Mouse (Mus musculus): ENCODE results near the gene Zscan2.
"Not testable (repeated sequence)": the region's sequence is repeated elsewhere in the genome, so short reads cannot be mapped to it uniquely, and the experiment has no call there.

Zscan2 gene

DNA sequence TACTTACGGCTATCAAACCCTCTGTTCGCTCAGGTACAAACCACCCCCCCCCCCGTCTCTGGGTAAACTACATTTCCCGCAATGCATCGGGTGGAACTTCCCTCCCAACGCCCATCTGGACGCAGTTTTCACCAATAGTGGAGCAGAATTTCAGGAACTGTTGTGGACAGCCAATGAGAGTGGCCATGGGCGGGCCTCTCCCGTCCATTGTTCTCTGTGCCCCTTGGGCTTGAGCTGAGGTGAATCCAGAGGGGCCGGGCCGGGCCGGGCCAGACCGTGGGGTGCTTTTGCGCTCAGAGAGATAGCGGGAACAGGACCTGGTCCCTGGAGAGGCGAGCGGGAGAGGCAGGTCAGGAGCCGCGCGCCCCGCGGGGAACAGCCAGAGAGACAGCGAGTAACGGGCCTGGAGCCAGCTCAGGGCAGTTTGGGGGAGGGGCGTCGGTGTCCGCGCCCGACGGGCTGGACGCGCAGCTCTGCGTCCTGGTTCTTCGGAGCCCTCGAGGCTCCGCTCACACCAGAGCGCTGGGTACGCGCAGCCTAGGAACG lies at the start of gene Zscan2:
TSS of gene Zscan2 (plus strand) at position 192 of the 546 bp plus-strand sequence.
- peak; percentile 84 to 87 for DNase-seq (ENCODE audit: low spot score in 2 of 2)

DNA sequence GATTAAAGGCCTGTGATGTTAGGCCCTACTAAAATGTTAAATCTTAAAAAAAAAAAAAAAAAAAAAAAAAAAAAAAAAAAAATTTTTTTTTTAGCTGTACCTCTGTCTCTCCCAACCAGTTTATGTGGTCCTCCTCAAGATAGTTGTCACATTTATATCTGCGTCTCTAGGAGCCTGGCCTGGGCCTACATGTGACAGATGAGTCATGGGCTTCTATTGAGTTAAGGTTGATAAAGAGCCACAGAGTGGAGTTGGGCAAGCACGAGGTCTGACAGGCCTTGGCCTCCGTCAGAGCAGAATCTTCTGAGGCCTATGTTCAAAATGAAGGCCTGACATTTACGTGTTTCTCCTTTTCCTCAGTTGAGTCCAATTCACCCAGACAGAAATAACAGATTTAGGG lies 47.3 kb upstream of the Zscan2 start:
- DNase-seq (ENCODE audit: low spot score in 2 of 2) = no peak

DNA sequence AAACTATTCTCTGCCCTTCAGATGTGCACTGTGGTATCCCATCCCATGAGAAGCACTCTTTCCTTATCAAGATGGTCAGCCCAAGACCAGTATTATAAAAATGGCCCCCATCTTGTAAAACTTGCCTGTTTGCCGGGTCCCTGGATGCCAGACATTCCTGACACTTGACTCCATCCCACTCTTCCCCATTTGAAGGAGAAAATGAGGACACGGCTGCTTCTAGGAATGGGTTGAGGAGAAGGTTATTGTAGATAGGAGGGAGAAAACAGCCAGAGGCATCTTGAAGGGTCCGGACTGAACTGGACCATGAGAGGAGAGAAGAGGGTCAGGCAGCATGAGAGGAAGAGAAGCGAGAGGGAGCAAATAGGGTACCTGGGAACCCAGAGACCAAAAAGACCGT lies 44.1 kb upstream of the Zscan2 start:
- DNase-seq (ENCODE audit: low spot score in 2 of 2) = no peak

DNA sequence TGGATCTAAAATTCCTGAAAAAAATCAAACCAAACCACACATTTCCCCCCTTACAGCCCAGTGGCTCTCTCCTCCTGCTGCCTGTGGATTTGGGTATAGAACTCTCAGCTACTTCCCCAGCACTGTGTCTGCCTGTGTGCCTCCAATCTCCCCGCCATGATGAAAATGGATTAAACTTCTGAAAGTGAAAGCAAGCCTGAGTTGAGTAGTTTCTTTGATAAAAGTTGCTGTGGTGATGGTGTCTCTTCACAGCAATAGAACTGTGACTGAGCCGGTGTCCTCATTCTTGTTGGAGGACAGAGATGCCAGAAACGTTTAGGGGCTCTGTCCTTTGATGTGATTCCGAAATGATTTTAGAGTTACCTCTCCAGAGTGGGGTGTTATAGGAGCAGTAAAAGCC lies 39.9 kb upstream of the Zscan2 start:
- DNase-seq (ENCODE audit: low spot score in 2 of 2) = no peak

DNA sequence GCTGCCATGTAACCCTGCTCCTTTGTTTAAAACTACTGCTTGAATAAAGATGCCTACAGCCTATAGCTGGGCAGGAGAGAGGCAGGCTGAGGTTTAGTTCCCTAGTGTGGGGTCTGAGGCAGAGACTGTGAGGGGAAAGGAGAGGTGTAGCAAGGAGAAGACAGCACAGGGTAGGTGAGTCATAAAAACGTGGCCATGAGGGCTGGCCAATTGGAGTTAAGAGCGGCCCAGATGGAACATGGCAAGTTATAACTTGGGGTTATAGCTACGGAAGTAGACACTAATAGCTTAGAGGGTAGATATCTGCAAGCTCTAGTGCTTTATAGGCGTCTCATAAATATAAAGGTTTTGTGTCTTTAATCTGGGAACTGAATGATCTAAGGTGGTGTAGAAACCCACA lies 37.5 kb upstream of the Zscan2 start:
- DNase-seq (ENCODE audit: low spot score in 2 of 2) = no peak

DNA sequence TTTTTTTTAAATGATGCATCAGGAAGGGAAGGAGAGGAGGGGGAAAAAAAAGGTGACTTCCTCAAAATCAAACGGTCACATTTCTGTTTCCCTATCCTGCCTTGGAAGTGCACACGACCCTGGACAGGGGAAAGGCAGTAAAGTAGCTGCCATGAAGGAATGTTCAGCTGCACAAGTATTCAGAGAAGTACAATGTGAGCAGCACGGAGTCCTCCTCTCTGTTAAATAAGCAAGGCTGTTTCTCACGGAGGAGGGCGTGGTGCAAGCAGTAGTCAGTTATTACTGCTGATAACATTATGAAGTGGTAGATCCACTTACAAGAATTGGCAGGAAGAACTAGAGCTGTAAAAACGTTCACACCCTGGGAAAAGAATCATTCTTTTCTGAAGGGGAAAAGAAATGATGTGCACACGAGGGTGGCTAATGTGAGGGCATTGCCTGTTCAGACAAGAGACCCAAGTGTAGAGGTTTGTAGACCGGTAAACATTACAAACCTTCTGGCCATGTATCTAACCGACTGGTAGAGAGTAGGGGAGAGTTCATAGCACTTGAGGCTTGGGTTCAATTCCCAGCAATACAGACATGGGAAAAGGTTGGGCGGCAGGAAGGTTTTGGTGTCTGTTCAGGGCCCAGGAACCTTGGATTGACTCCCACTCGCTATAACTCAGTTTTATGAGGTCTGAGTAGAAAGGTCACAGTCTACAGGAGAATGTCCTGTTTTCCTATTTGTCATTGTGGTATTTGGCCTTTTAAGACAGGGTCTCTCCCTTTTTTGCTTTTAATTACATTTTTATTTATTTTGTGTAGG lies 36.6 kb upstream of the Zscan2 start:
- DNase-seq (ENCODE audit: low spot score in 2 of 2) = no peak

DNA sequence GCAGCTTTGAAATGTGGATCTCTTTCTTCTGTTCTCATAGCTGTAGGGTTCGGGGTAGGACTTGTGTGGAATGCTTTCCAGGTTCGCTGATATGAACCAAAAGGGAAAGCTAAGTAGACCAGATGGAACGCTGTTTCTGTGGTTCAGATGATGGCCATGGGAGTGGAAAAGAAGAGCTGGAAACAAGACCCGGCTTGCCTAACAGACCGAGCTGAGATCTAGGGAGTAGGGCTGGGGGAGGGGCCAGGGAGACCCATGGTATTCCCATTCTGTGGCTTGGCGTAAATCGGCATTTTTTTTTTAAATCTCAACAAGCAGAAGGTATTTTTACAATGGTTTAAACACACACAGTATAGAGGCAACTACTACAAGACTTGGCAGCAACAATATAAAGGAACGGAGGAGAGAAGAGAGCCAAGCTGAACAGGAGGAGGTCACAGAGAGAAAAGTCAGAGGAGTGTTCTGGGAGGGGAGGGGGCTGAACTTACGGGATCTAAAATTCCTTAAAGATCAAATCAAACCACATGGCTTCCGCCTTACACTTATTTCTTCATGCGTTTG lies 34.8 kb upstream of the Zscan2 start, which contains the start of gene Iqgap1:
TSS of gene Iqgap1 (minus strand) at position 132 of the 561 bp plus-strand sequence.
- no peak for DNase-seq (ENCODE audit: low spot score in 2 of 2)

DNA sequence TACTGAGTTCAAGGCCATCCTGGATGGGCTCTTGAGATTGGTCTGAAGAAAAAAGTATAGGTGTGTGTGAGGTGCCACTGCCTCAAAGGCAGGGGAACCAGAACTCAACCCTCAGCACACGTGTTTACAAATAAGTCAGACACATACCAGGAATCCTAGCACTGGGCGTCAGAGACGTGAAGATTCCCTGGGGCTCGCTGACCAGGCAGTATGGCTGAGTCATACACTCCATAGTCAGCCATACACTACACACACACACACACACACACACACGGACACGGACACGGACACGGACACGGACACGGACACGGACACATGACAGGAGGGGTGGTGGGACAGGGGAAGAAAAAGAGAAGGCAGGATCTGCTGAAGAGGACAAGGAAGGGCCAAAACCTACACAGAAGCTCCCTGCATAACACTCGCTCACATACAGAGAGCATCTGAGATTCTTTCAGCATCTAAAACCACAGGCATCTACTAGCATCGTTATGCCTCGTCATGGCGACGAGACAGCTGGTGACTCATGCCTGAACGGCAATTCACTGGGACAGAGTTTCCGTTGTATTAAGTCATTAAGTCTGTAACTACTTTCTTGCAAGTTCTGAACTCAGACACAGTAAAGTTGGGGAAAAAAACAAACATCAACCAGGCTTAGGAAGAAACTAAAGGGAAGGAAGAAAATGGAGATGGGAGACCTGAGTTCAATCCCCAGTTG lies 32.4 kb upstream of the Zscan2 start:
- DNase-seq (ENCODE audit: low spot score in 2 of 2) = no peak

DNA sequence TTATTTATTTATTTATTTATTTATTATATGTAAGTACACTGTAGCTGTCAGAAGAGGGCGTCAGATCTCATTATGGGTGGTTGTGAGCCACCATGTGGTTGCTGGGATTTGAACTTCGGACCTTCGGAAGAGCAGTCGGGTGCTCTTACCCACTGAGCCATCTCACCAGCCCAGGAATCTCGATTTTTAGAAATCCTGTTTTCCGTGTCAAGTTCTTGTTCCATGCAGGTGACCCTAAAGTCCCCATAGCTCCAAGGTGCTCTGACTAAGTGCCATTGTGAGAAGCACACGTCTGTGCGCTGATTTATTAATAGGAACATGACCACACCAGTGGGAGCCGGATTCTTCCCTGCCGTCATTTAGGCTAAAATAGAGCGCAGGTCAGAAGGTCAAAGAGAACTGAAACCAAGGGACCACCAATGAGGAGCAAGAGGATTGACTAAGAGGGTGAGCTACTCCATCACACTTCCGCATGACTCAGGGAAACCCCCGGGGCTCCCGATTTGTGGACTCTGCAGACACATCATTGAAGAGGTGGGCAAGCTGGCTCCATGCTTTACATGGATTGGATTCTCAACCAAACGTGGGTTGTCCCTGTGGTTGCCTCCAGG lies 30.4 kb upstream of the Zscan2 start:
- DNase-seq (ENCODE audit: low spot score in 2 of 2) = no peak

DNA sequence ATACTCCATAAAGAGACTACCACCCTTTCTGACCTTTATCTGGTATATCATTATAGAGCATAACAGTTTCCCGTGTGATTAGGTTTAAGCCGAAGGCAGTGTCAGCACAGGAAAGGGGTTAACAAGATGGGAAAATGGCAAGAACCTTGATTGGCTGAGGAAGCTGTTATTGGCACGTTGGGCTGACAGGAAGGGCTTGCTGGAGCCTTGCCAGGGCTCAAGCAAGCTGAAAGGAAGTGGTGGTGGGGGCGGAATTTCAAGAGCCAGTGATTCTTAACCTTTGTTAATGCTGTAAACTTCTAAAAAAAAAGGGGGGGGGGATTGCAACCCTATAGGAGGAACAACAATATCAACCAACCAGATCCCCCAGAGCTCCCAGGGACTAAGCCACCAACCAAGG lies 28.5 kb upstream of the Zscan2 start:
- DNase-seq (ENCODE audit: low spot score in 2 of 2) = no peak

DNA sequence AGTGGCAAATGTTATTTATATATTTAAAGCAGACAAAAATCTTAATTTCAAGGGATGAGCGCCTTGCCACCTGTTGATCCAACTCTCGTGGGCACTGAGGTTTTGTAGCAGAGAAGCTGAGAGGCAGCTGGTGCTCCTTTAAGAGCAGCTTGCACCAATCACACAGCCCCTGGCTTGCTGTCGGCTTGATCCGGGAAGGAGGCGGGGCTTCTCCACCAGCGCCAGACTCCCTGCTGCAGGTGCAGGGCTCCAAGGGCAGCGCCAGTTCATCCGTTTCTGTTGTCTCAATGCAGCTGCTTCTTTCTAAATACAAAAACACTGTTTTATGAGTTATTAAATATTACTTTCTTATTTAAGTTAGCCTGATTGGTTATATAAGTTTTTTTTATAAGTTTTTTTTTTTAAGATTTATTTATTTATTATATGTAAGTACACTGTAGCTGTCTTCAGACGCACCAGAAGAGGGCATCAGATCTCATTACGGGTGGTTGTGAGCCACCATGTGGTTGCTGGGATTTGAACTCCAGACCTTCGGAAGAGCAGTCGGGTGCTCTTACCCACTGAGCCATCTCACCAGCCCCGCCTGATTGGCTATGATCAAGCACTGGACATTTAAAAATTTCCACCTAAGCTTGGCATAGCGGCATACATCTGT lies 27.6 kb upstream of the Zscan2 start:
- DNase-seq (ENCODE audit: low spot score in 2 of 2) = not testable (repeated sequence)

DNA sequence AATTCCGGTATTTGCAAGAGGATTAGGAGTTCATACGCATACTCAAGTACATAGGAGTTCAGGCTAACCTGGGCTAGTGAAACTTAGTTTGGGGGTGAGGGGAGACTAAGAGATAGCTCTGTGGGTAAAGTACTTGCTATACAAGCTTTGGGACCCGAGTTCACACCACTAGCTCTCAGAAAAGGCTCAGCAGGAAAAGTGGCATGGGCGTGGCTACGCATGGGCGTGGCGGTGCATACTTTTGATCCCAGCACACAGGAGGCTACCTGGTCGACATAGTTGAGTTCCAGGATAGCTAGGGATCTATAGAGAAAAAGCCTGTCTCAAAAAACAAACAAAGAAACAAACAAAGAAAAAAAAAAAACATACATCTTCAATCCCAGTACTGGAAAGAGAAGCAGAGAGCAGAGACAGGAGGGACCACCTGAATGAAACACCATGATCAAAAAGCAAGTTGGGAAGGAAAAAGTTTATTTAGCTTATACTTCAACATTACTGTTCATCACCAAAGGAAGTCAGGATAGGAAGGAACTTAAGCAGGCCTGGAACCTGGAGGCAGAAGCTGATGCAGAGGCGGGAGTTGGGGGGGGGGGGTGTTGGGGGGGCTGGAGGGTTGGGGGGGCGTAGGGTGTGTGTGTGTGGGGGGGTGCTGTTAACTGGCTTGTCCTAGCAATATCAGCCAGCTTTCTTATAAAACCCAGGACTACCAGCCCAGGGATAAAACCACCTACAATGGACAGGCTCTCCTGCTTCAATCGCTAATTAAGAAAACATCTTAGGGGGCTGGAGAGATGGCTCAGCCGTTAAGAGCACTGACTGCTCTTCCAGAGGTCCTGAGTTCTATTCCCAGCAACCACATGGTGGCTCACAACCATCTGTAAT lies 26.8 kb upstream of the Zscan2 start:
- no peak for DNase-seq (ENCODE audit: low spot score in 2 of 2)

DNA sequence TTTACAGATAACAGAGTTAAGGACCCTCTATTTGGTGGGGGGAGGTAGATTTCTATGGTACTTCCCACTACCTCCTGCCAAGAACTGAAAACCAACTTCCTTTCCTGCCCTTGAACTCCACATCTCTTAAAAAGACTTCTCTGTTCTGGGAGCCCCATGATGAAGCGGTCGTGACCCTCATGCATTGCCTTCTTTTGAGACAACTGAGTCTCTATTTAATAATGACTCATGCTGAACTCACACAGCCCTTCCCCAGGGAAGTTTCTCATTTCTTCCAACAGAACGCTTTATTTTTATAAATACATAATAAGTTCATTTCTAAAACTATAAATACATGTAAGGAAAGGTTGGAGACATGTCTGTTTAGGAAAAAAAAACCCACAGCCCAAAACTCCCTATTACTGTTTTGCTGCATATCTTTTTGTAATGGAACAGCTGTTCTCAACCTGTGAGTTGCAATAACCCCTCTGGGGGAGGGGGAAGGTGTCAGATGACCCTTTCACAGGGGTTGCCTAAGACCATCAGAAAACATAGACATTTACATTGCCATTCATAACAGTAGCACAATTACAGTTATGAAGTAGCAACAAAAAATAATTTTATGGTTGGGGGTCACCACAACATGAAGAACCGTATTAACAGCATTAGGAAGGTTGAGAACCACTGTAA lies 24.6 kb upstream of the Zscan2 start:
- no peak for DNase-seq (ENCODE audit: low spot score in 2 of 2)

DNA sequence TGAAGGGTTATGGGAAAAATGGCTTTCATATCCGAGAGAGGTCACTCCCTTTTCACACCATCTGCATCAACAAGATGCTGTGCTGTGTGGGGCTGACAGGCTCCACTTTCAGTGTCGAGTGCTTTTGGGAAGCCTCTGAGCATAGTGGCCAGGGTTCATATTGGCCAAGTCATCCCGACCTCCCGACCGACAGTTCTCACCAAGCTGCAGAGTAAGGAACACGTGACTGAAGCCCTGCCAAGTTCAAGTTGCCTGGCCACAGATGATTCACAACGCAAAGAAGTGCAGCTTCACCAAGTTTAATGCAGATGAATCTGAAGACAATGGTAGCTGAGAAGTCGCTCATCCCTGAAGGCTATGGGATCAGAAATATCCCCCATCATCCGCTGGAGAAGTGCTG lies 23.0 kb upstream of the Zscan2 start:
- DNase-seq (ENCODE audit: low spot score in 2 of 2) = no peak

DNA sequence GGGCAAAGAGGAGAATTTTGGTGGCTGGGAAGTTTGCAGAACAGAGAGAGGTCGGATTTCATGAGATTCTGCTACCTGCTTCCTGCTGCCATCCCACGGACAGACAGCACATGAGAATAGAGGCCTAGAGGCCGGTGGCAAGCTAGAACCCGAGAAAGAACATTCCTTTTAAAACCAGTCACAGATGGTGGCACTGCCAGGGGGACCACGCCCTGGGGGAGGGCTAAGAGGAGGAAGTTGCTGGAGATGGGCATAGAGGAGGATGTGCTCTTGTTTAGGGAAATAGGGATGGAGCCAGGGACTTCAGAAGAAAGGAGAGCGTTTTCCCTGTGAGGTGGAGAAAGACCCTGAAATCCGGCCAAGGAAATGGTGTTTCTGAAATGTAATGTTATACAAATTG lies 22.5 kb upstream of the Zscan2 start:
- no peak for DNase-seq (ENCODE audit: low spot score in 2 of 2)

DNA sequence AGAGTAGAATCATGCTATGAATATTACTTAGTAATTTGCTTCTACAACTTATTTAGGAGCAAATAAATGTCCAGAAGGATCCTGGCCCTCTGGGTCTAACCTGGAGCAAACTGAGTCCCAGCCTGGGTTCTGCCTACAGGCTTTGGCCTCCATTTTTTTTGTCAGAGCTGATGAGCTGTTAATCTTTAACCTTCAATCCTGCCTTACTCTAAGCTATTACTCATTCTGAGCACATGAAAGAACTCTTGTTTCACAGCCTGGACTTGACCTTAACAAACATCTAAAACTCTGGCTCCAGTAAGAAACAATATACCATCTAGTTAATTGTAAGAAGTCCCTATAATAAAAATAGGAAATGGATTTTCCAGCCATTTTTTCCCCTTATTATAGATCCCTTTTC lies 21.0 kb upstream of the Zscan2 start:
- DNase-seq (ENCODE audit: low spot score in 2 of 2) = no peak

DNA sequence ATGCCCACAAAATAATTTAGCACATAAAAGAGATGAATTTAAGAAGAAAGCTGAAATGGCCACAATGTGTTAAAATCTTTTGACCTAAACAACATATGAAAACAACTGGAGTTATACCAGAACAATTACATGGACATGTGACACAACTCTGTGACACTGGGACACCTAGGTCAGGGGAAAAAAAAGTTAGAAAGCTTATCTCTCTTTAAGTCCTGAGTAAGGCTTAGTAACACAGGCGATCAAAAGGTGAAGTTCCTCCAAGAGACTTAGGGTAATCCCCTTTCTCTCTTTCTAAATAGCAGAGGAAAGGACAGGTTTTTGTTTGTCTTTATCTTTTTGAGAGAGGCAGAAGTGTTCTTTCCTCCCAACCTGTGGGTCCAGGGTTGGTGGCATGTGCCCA lies 20.5 kb upstream of the Zscan2 start:
- no peak for DNase-seq (ENCODE audit: low spot score in 2 of 2)

DNA sequence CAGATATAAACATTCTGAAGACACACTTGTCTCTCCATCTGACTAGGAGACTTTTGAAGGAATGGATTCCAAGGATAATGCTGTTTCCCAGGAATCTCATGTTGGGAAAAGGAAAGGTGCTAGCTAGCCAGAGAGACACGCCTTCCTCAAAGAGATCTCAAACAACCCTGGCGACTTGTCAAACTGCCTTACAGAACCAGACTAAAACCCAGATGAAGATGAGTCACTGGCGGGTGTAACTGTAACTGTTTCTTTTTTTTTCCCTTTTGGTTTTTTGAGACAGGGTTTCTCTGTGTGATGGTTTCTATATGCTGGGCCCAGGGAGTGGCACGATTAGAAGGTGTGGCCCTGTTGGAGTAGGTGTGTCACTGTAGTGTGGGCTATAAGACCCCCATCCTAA lies 19.8 kb upstream of the Zscan2 start:
- DNase-seq (ENCODE audit: low spot score in 2 of 2) = no peak

DNA sequence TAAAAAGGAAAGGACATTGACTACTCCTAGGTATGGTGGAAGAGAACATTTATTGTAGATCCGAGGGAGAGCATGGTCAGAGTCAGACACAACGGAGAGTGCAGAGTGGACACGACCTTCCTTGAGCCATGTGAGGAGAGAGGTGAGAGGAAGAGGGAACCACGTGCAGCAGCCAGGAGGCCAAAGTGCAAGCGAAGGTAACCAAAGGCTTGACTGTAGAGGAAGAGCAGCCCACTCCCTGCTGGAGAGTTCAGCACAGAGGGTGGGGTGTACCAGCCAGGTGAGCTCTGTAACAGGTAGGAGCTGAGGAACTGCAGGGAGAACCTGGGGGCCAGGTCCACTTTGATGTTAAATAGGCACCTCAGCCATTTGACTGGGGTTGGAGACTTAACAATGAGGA lies 18.6 kb upstream of the Zscan2 start:
- DNase-seq (ENCODE audit: low spot score in 2 of 2) = no peak

DNA sequence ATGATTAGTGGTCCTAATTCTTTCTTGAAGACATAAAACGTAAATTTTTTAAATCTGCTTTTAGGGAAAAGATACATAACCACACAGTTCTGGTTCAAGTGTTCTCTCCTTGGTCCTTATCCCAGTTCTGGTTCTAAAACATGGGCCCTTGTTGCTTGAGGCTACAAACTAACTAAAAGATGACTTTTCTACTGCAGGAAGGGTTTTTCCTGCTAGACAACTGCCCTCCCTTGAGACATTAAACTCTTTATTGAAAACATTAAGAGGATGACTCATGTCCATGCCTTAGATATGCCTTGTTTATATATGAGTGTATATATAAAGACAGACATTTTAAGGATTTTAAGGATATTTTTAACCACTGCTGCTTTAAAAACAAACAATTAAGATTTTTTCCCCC lies 17.5 kb upstream of the Zscan2 start:
- DNase-seq (ENCODE audit: low spot score in 2 of 2) = no peak

Measured in urinary bladder, postnatal 4 days (tissue).